Mouse (Mus musculus): ENCODE results near the gene Swap70.

DNA sequence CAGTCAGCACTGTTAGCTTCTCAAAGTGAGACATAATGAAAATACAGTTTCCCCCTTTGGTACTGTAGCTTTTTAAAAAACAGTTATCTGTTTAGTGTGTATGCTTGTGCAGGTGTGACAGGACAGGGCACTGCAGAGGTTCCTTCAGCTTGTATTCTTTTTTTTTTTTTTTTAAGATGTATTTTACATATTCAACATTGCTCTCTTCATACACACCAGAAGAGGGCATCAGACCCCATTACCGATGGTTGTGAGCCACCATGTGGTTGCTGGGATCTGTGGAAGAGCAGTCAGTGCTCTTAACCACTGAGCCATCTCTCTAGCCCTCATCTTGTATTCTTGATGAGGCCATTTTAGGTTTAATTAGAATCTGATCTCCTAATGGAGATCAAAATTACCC, 103.3 kb downstream of the Swap70 start:
- TF ChIP-seq CTCF (IDR thresholded peaks at IDR 0.05; ENCODE audit: low read depth) (peak; percentile 10; the same call in 1 of the 2 replicates), EP300 (optimal IDR thresholded peaks at IDR 0.05) (no peak)

Data from stomach, postnatal 0 days (tissue).